Mouse (Mus musculus) gastrocnemius, adult 2 months (tissue): ENCODE results near the gene Usp7. TPM values are rescaled to one million over a fixed set of nuclear protein-coding genes. Genes with fewer than 3 reads are reported as not detected.
A peak's percentile ranks its signal among the peaks of the same experiment; 100 is the strongest.

ENCODE experiments used
- DNase-seq: peaks from one replicate; pipeline ENCODE4 v3.0.0; 2022
- H3K27ac ChIP-seq: fragments of 200-600 bp; 2 replicates; pipeline ENCODE4 v1.8.1; 2022; ENCODE audit warnings: mild to moderate bottlenecking
- H3K4me3 ChIP-seq: fragments of 200-600 bp; 2 replicates; pipeline ENCODE4 v1.8.1; 2022; ENCODE audit warnings: mild to moderate bottlenecking, moderate library complexity
- CTCF ChIP-seq: fragments of 200-600 bp; IDR thresholded peaks from 2 replicates; pipeline ENCODE4 v1.8.1; 2022; ENCODE audit warnings: antibody characterized with exemption, mild to moderate bottlenecking, moderate library complexity
- intact Hi-C: fragments of 180-260 bp; cut with DNase I; formaldehyde crosslinking; loops from one replicate; pipeline ENCODE4 v1.15.1; 2025
- total RNA-seq, 2 experiments: library from RNA; stranded (reverse); gene quantifications; 2 replicates each; pipeline ENCODE4 v1.2.3; 2021

Gene Usp7
- total RNA-seq, 2 experiments from 2014 or later: 61.8 to 69.1 TPM

DNA sequence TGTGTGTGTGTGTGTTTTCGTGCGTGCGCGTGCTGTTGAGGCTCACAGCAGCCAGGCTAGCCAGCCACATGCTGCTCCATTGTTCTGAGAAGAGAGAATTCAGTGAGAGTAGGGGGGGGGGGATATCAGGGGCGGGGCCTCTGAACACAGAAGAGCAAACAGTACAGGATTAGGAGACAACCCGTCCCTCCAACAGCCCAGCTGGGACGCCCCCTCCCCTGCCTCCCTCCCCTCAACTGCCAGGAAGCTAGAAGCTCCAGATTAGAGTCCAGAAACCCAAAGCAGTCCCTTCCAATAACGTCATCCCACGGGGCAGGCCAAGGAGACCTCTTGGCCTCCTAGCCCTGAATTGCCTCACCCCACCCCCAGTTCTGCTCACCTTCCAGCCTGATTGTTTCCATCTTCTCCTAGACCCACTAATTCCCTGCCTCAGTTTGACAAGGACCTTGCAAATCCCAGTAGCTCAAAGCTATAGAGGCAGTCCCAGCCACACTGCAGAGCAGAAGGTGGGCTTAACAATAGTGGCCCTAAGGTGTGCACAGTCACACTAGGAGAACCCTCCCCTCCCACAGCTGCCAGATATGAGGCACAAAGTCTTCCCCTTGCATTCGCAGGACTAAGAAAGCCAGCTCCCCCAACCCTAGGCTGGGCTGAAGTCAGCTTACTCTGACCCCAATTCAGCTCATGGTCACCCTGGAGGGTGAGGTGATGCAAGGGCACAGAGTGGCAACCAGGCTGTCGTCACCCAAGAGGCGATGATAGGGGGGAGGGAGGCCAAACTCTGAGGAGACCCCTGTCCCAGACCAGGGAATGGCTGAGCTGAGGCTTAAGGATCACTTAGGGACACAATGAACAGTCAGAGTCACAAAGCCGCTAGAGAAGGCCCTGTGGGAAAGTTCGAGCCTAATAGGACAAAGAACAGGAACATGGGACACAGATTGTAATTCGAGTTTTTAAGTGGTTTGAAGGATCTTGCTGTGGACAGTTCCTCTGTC lies 121.8 kb downstream of the Usp7 start:
- intact Hi-C loops: no loop called here
- DNase-seq: no peak
- Histone ChIP-seq H3K4me3 (peak overlapping the region; percentile 94), H3K27ac (peak overlapping the region; percentile 87)
- TF ChIP-seq CTCF: no peak

DNA sequence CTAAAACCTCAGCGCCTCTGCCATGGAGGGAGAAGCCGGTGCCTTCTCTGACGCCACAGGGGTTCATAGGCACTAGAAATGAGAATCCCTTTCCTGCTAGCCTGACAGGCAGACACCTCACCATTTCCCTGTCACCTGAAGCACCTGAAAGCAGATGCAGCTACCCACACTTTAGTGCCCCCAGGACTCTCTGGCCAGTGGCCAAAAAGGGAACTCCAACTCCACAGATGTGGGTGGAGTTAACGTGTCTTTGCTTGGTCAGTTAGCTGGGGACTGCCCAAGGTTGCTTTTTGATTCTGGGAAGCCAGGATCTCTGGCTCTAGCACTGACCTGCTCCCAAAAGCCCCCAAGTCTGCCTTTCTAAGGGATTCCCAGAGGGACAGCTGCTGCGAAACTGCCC lies 122.7 kb downstream of the Usp7 start:
- Histone ChIP-seq H3K4me3 (0 out of 2 replicates have a peak overlapping the region, but pooled peaks have one; percentile 30), H3K27ac (peak overlapping the region; percentile 73)
- DNase-seq: no peak
- TF ChIP-seq CTCF: no peak
- intact Hi-C loops: no loop called here

DNA sequence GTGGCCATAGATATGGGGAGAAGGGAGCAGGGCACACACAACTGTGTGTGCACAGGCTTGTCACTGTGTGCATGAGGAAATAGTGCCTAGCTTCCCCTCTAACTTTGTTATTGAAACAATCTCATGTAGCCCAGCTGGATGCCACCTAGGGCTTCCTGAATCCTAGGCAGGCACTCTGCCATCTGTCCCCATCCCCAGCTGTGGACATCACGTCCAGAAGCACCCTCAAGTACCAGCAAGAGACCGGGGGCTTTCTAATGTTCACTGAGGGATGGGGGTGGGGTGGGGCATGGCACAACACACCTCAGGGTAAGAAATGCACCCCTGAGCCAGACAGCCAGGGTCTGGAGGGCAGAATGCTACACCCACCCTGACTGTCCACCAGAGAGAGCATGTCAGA lies 123.7 kb downstream of the Usp7 start:
- DNase-seq: no peak
- H3K4me3 ChIP-seq: no peak overlapping the region
- intact Hi-C loops: no loop called here
- peak overlapping the region; percentile 73 for H3K27ac ChIP-seq
- TF ChIP-seq CTCF: no peak

DNA sequence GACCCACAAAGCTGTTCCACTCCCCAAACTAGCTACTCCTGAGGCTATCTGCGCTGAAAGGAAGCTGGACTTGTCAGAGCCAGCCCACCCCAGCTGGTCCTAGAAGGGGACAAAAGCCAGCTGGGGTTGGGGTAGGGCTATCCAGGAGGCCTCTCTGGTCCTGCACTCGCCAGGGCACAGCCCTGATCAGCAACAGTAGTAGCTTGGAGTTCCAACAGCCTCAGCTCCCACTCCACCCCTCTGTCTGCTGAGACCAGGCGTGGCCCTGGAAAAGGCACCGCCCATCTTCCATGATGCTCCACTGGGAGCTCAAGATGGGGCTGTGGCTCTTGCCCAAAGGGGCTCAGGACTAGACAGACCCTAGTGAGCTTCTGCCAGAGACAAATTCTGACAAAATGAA lies 124.3 kb downstream of the Usp7 start:
- peak; percentile 55 for DNase-seq
- intact Hi-C loops: no loop called here
- no peak for TF ChIP-seq CTCF
- Histone ChIP-seq H3K4me3 (peak overlapping the region; percentile 31), H3K27ac (peak overlapping the region; percentile 73)

DNA sequence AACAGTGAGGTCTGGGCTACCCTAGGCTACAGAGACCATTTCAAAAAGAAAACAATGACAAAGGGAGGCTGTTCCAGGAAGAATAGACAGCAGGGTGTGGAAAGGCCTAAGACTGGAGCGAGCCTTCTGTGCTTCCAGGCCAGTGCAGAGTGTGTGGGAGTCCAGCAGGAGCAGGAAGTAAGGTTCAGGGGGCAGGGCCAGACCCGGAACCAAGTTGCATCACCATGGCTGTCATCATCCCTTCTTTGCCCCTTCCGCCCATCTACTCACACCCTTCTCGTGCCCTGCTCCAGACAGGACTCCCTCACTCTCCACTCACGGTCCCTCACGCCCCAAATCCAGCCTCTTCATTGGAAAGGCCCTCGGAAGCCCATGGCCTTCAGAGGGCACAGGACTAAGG lies 124.8 kb downstream of the Usp7 start:
- peak; percentile 49 for DNase-seq
- Histone ChIP-seq H3K27ac (peak overlapping the region; percentile 73), H3K4me3 (peak overlapping the region; percentile 31; the same call in 1 of the 2 replicates)
- no peak for TF ChIP-seq CTCF
- intact Hi-C loops: no loop called here

DNA sequence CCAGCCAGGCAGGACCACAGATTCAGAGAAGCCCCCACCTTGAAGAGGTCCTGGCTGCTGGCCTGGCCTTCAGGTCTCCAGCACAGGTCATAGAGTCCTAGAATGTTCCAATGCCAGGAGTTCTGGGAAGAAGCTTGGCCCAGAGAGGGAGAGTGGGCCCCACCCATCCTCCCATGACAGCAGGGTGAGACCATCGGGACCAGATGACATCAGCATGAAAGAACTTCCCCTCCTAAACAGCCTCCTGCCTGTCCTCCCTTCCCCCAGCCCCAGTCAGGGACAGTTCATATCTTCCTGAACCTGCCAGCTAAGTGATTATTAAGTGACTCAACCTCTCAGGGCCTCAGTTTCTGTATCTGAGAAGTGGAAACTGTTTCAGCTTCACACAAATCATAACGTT lies 125.7 kb downstream of the Usp7 start:
- intact Hi-C loops: no loop called here
- TF ChIP-seq CTCF: no peak
- Histone ChIP-seq H3K27ac (peak overlapping the region; percentile 79), H3K4me3 (peak overlapping the region; percentile 11; the same call in 1 of the 2 replicates)
- peak; percentile 72 for DNase-seq

DNA sequence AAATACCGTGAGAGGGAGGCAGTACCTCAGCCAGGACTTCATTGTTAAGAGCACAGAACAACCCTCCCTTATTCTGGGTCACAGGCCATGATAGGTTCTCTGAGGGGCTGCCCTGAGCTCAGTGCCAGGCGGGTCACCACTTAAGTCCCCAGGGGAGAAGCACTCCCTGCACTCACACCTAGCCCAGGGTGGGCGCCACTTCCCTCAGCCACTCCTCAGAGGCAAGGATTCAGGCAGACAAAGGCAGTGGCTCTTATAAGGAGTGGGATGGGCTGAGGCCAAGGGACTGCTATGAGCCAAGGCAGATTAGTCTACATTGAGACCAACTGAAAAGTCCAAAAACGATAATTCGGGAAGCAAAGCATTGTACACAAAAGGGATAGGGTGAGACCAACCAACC lies 126.7 kb downstream of the Usp7 start:
- no peak for TF ChIP-seq CTCF
- DNase-seq: peak; percentile 43
- Histone ChIP-seq H3K4me3 (no peak overlapping the region), H3K27ac (peak overlapping the region; percentile 79)
- intact Hi-C loops: no loop called here

DNA sequence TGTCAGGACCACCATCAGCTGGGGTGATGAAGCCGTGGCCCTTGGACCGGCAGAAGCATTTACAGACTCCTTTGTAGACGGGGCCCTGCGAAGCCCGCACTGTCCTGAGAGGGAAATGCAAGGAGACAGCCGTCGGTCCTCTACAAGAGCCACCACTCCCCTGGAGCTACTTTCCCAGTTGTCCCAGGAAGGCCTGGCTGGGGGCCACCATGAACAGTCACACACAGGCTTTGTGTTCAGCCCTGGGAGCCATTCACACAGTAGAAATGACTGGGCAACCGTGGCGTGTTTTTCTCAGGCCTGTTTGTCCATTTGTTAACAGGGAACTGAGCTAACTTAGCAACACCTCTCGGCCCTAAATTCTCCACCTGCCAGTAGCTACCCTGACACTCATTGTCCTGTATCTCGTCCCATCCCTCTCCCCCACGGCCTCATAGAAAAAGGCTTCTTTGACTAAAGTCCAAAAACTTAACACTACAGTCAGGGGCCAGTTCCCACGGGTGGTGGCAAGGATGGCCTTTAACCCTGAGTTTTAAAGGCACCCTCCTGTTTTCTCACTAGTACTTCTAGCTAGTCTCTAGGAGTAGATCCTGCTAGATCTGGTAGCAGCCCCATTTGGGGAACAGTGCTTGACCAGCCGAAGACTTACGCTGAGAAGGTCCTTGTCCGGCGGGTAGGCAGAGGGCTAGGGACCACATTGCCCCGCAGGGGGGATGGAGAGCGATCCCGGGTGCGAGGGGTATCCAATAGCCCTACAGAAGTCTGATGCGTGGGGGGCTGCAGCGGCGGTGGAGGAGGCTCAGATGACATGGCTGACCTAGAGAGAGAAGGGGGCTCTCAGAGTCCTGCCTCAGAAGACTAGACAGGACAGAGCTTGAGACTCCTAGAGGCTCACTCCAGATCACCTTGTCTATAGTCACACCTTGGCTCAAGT lies 128.2 kb downstream of the Usp7 start:
- peak; percentile 51 for DNase-seq
- no peak for TF ChIP-seq CTCF
- intact Hi-C loops: no loop called here
- no peak overlapping the region for H3K4me3 ChIP-seq
- H3K27ac ChIP-seq: peak overlapping the region; percentile 16

DNA sequence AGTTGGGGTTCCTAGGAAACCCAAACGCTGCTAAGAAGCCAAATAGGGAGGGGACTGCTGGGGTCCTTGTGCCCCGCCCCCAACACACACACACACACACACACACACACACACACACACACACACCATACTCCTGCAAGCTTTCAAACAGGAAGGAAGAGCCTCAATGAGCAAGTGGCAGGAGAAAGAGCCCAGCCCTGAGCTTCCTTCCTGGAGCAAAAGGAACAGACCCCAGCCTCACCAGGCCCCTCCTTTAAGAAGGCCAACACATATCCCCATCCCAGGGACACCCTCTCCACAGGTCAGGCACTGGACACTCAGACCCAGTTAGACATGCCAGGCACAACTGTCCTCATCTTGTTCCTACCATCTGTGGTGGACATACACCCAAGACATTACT lies 129.1 kb downstream of the Usp7 start:
- no peak for TF ChIP-seq CTCF
- no peak overlapping the region for H3K27ac ChIP-seq
- no peak for DNase-seq
- no peak overlapping the region for H3K4me3 ChIP-seq
- intact Hi-C loops: no loop called here

DNA sequence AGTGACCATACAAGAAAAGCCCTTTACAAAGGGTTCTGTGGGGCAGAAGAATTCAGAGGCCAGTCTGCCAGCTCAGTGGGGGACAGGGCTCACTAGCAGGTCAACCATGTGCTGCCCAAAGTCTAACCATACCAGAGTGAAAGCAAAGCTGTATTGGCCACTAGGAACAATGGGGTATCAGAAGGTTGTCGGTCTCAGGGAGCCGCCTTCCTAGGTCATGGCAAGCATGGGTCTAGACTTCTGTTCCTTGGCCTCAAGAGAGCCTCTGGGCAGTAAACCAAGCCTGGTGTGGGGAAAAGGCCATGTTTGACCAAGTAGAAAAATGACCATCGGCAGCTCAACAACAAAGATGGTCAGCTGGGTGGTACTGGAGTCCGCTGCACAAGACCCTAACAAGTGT lies 133.3 kb downstream of the Usp7 start:
- no peak for DNase-seq

DNA sequence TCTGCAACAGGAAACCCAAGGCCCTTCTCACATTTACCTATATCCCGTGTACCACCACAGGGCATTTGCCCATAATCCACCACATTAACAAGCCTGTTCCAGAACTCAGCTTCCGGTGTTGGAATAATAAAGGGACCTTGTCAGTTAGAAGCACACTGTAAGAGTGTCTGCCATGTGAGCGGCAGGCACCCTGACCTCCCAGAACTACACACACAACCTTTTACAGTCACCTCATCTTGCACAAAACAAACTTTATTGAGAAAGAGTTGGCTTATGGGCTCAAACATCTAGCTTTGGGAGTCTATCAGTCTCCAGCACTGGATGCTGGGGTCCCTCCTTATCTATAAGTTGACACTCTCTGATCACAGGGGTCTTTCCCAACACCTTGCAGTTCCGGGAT lies 133.8 kb downstream of the Usp7 start:
- intact Hi-C loops: no loop called here
- Histone ChIP-seq H3K4me3 (no peak overlapping the region), H3K27ac (no peak overlapping the region)
- no peak for TF ChIP-seq CTCF
- no peak for DNase-seq

More for the DNA sequence above, 133.3 kb downstream of the Usp7 start:
- no peak overlapping the region for H3K27ac ChIP-seq
- intact Hi-C loops: no loop called here
- H3K4me3 ChIP-seq: no peak overlapping the region
- TF ChIP-seq CTCF: no peak

DNA sequence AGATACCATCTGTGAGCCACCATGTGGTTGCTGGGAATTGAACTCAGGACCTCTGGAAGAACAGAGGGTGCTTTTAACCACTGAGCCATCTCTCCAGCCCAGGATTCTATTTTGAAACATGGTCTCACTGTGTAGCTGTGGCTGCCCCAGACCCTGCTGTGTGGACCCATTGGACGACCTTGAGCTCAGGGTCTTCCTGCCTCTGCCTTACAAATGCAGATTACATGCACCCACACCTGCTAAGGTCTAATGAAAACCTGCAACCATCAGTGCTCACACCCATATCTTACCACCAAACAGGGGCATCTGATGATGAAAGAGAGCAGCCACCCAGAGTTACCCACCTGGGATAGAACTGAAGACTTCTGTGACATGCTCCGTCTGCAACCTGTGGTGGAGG lies 135.9 kb downstream of the Usp7 start:
- no peak for TF ChIP-seq CTCF
- intact Hi-C loops: no loop called here
- no peak for DNase-seq
- H3K27ac ChIP-seq: no peak overlapping the region
- H3K4me3 ChIP-seq: no peak overlapping the region

DNA sequence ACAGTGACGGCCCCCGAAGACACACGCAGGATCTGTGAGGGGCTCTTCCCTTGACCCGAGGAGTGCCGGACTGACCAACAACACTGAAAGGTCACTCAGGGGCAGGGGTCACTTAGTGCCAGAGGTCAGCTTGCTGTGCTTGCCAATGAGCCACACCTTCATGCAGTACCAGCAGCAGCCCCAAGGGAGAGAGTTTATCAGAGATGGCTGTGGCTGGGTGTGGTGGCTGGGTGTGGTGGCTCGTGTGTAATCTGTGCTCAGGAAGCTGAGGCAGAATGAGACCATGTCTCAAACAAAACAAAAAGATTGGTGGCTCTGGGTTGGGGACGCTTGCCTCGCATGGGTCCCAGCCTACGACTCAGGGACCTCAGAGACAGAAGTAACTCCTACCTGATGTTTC lies 136.5 kb downstream of the Usp7 start:
- TF ChIP-seq CTCF: no peak
- Histone ChIP-seq H3K27ac (no peak overlapping the region), H3K4me3 (no peak overlapping the region)
- no peak for DNase-seq
- intact Hi-C loops: no loop called here
